Mouse (Mus musculus): ENCODE data around the gene Uba52. TPM values are rescaled to one million over a fixed set of nuclear protein-coding genes. Genes with fewer than 3 reads are reported as not detected.

Uba52 gene
- total RNA-seq, 1 experiment from 2014 or later, result 1,600 TPM

DNA sequence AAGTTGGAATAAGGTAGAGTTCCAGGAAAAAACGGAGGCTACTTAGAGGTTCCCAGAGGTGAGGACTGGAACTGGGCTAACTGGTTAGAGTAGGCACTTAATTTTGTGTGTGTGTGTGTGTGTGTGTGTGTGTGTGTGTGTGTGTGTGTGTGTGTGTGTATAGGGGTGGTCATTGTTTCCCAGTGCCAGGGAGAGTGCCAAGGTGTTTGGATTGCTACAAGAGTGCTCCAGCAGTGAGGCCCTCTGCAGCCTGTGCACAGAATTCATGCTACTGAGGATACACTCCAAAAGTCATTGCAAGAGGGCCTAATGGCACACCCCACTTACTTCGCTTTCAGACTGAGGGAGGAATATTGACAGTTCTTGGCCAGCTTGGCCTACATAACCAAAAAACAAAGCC, 27.7 kb downstream of the Uba52 start:
- no peak for DNase-seq

GRCm38 (mm10) chr8:70481908-70482307, 28.7 kb downstream of the Uba52 start:
- DNase-seq, result no peak

DNA sequence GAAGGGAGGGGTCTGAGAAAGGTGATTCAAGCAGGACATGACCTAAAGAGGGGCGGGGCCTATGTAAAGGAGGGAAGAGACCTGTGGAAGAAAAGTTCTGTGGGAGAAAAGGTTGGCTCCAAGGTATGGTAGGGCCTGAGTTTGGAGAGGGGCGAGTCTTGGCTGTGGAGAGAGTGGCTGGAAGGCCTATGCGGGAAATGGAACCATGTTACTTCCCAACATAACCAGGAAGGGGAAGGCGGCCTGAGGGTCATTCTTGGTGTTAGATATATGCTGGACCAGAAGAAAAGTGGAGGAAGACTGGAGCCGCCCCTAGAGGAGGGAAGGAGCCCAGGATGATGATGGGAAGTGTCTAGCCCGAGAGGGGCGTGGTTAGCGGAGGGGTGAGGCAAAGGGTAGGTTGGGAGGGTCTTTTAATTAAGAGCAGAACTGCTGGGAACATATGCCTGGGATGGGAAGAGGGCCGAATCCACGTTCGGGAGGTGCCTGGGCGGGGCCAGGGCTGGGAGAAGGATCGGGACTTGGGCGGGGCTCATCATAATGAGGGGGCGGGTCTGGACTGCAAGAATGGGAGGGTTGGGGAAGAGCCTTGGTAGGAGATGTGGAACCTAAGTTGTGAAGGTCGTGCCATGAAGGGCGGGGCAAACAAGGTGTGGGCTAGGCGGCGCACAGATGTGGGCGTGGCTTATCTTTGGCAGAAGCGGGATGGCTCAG, 33.2 kb downstream of the Uba52 start:
- DNase-seq, result peak; percentile 53

GRCm38 (mm10) chr8:70476333-70477268, 34.0 kb downstream of the Uba52 start, which contains the start of gene Klhl26:
Gene Klhl26, minus strand, starts transcription at chr8:70476968.
- peak; percentile 99 for DNase-seq

DNA sequence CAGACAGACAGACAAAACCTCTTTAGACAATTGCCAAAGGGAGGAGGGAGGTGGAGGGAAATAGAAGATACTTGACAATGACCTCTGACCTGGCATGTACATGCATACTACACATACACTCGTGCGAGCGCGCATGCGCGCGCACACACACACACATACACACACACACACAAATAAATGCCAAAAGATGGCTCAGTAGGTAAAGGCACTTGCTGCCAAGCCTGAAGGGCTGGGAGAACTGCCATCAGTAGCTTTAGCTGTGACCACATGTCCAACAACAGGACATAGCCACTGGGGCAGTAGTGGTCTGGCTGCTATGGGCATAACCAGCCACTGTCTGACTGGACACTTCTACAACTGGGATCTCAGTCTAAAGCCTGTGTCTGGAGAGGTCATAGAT, 38.7 kb downstream of the Uba52 start:
- no peak for DNase-seq

GRCm38 (mm10) chr8:70469938-70470337, 40.7 kb downstream of the Uba52 start:
- DNase-seq, result no peak

DNA sequence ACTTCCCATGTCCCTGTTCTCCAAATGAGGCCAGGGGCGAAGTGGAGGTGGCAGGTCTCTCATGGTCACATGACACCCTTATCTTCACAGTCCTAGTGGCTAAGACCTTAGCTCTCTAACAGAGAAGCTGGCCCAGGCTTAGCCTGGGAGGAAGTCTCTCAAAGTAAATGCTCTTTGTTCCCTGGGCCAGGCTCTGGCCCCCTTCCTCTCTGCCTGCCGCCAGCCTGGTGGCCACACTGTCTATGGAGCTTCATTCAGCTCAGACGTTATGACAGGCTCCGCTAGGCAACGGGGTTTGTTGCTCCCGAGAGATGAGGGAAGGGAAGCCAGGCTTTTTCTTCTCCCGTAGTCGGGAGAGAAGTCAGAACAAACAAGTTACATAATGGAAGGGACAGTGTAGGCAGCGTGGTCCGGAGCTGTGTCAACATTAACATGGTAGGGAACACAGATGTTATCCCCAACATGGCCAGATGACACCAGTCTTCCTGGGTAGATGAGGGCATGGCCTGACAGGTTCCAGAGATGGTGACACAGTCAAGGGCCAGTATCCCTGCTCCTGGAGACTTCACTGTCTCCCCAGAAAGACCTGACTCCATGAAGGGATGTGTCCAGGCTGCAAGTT, 41.2 kb downstream of the Uba52 start:
- DNase-seq, result no peak

DNA sequence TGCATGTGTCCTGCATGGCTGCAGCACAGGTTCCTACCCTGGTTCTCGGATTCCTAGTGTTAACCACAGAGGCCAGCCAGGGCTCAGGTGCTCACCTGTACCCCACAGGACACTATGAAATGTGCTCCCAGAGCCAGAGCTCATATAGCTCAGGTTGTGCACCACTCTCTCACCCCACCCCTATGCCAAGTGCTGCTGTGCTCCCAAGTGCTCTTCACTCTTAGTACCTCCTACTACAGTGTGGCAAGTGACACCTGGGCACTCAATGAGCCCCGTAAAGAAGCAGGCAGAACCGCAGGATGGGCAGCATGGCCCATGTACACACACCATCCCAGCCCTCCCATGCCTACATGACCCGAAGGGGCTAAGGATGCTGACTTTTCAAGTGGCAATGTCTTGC, 41.9 kb downstream of the Uba52 start:
- no peak for DNase-seq

GRCm38 (mm10) chr8:70467907-70468306, 42.7 kb downstream of the Uba52 start:
- DNase-seq, result no peak

- DNase-seq, result no peak
These were observed 43.3 kb downstream of the Uba52 start for GRCm38 (mm10) chr8:70467229-70467725.

GRCm38 (mm10) chr8:70466771-70467170, 43.8 kb downstream of the Uba52 start:
- no peak for DNase-seq

GRCm38 (mm10) chr8:70466305-70466704, 44.3 kb downstream of the Uba52 start:
- no peak for DNase-seq

- DNase-seq, result no peak
These were observed 44.9 kb downstream of the Uba52 start for GRCm38 (mm10) chr8:70465701-70466100.

DNA sequence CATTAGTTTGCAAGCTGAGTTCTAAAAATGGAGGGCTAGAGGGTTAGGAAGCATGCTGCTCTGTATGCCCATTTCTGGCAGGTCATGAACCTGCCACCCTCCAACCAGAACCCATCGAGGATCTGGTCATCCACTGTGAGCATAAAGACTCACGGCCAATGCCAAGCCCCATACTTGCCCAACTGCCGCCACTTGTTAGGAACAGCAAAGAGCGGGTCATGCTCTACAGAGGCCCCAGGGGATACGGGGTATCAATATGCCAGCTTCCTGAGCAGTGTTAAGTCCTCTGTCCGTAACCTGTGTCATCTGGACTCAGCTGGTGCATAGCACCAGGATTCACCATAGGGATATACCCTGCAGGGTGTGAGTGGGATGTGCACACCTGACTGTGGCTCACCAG, 46.4 kb downstream of the Uba52 start:
- DNase-seq, result no peak

GRCm38 (mm10) chr8:70463306-70463705, 47.3 kb downstream of the Uba52 start:
- no peak for DNase-seq

- no peak for DNase-seq
These were observed 48.1 kb downstream of the Uba52 start for GRCm38 (mm10) chr8:70462516-70462813.

GRCm38 (mm10) chr8:70461765-70462515, 48.7 kb downstream of the Uba52 start:
- DNase-seq, result peak; percentile 83

DNA sequence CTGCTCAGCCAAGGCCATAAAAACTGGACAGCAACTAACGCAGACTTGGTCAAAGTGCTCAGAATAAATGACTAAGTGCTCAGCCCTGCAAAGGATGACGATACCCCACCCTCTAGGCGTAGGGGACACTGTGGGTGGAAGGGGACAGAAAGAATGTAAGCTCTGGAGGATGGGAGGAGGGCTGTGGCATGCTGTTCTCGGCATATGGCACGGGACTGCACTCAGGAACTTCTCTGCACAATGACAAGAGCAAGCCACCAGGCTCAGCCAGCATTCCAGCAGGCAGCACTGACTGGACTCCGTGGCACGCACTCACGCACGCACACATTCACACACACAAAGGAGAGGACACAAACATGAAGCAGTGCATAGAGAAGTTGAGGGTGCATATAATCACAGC, 50.0 kb downstream of the Uba52 start:
- DNase-seq, result no peak

DNA sequence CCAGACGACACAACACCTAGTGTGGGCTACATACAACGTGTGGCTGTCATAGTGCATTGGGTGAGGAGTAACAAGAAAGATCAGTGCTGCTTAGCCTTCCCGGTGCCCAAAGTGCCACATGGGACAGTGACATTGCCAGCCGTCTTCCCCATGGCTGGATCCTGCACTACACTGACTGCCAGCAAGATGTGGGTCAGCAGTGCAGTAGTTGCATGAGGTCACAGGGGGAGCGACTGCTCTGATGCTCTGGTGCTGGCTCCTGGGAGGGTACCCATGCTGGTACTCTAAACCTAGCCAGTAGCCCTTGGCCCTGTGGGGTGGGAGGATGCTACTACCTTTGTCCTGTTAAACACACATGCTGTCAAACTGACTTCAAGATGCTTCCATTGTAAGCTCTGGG, 50.4 kb downstream of the Uba52 start:
- no peak for DNase-seq

GRCm38 (mm10) chr8:70459636-70460035, 51.0 kb downstream of the Uba52 start:
- DNase-seq, result no peak

- no peak for DNase-seq
These were observed 52.1 kb downstream of the Uba52 start for GRCm38 (mm10) chr8:70458462-70458861.
